Mouse (Mus musculus): ENCODE measurements around the gene Iqcb1. TPM values are rescaled to one million over a fixed set of nuclear protein-coding genes. Genes with fewer than 3 reads are reported as not detected.

Iqcb1 gene
- polyA plus RNA-seq, 1 experiment from 2014 or later: 17.4 TPM

- H3K9ac ChIP-seq: no peak overlapping the region
- H3K4me1 ChIP-seq: peaks cover 17% of the 10 kb centered on the region
- H3K4me3 ChIP-seq: no peak overlapping the region
- no peak overlapping the region for H3K27ac ChIP-seq
- no peak overlapping the region for H3K4me2 ChIP-seq
- ATAC-seq: no peak
- H3K9me3 ChIP-seq (replicated peaks): no peaks in the 10 kb centered on the region
- H3K27me3 ChIP-seq (replicated peaks): no peaks in the 10 kb centered on the region
- H3K36me3 ChIP-seq: peaks cover 28% of the 10 kb centered on the region
- WGBS (ENCODE audit: insufficient replicate concordance): 68% methylated on average over 5 of the region's 5 CpGs
These were observed 54.7 kb downstream of the Iqcb1 start for GRCm38 (mm10) chr16:36882737-36883343.

DNA sequence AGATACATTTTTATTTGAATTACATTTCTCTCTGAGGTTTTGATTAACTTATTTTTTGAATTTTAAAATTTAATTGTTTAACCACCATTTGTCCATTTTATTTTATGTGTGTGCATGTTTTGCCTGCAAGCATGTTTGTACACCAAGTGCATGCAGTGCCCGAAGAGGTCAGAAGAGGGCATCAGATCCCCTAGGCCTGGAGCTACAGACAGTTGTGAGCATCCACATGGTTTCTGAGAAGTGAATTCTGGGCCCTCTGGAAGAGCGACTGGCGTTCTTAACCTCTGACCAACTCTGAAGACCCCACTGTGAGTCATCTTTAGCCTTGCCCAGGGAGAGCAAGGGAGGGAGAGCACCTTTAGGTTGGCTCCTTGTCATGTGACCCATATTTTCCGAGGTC is 56.7 kb downstream of the Iqcb1 start:
- H3K27ac ChIP-seq: no peak overlapping the region; the same call in 1 of the 2 replicates
- WGBS (ENCODE audit: insufficient replicate concordance): 64% methylated on average over 4 of the region's 4 CpGs
- peaks cover 43% of the 10 kb centered on the region for H3K36me3 ChIP-seq
- H3K27me3 ChIP-seq (replicated peaks): no peaks in the 10 kb centered on the region
- ATAC-seq: peak; percentile 54; the same call in 1 of the 2 replicates
- no peaks in the 10 kb centered on the region for H3K9me3 ChIP-seq (replicated peaks)
- H3K9ac ChIP-seq: no peak overlapping the region
- H3K4me2 ChIP-seq: no peak overlapping the region
- H3K4me1 ChIP-seq: peaks cover 26% of the 10 kb centered on the region
- no peak overlapping the region for H3K4me3 ChIP-seq

DNA sequence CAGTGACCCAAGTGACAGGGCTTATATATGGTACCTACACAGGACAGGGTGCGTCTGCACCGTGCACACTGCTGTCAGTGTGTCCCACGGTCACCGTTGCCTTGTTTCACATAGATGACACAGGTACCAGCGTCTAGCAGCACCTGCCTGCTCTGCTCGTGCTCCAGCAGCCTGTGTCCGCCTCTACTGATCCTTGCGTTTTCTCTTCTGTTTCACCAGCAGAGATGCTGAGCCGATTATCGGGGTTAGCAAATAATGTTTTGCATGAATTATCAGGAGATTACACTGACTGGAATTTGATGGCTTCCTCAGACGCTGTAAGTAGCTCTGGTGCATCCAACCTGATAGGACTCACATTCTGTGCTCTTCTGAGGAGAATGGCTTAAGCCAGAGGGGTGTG is 57.7 kb downstream of the Iqcb1 start:
- H3K4me2 ChIP-seq: no peak overlapping the region
- no peak overlapping the region for H3K27ac ChIP-seq
- 92% methylated on average over 11 of the region's 11 CpGs for WGBS (ENCODE audit: insufficient replicate concordance)
- peaks cover 43% of the 10 kb centered on the region for H3K36me3 ChIP-seq
- no peak for ATAC-seq
- no peak overlapping the region for H3K4me3 ChIP-seq
- peaks cover 29% of the 10 kb centered on the region for H3K4me1 ChIP-seq
- no peak overlapping the region for H3K9ac ChIP-seq
- no peaks in the 10 kb centered on the region for H3K9me3 ChIP-seq (replicated peaks)
- H3K27me3 ChIP-seq (replicated peaks): no peaks in the 10 kb centered on the region

DNA sequence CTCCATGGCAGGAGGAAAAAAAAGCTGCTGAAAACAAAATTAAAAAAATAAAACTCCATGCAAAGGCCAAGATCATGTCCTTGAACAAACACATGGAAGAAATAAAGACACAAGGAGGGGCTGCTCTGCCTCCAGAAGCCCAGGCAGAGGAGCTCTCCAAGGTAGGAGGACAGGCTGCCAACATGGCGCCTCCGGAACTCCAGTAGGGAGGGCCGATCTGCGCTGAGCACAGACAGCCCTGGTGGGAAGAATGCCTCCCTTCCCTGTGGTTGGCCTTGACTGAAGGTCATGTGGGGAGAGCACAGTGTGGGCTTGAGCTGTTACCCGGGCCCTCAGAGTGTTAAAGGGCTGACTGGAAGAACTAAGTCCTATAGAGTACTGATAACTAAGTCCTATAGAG is 59.4 kb downstream of the Iqcb1 start:
- 85% methylated on average over 5 of the region's 5 CpGs for WGBS (ENCODE audit: insufficient replicate concordance)
- no peak overlapping the region for H3K4me3 ChIP-seq
- peak overlapping the region; percentile 77; the same call in 1 of the 2 replicates for H3K27ac ChIP-seq
- peaks cover 57% of the 10 kb centered on the region for H3K36me3 ChIP-seq
- no peaks in the 10 kb centered on the region for H3K27me3 ChIP-seq (replicated peaks)
- no peak overlapping the region for H3K9ac ChIP-seq
- peaks cover 43% of the 10 kb centered on the region for H3K4me1 ChIP-seq
- H3K9me3 ChIP-seq (replicated peaks): no peaks in the 10 kb centered on the region
- ATAC-seq: no peak
- no peak overlapping the region for H3K4me2 ChIP-seq

DNA sequence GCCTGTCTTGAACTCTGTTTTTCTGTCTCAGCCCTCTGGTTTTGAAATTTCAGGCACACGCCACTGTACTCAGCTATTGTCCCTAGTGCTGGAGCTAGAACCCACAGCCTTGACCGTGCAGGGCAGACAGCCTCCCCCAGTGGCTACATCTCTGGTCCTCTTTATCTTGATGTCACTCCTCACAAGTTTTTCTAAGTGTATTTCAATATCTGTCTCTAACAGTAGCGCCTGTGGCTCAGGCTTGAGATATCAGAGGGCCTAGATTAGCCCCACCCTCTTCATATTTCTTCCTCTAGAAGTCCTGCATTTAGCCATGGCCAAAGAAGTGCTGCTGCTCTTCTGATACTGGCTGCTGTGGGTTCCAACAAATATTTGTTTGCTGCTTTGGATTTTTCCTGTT is 62.4 kb downstream of the Iqcb1 start:
- H3K9ac ChIP-seq: peak overlapping the region; percentile 62
- H3K4me1 ChIP-seq: peaks cover 67% of the 10 kb centered on the region
- H3K4me2 ChIP-seq: peak overlapping the region; percentile 61
- no peaks in the 10 kb centered on the region for H3K9me3 ChIP-seq (replicated peaks)
- WGBS (ENCODE audit: insufficient replicate concordance): 23% methylated on average over 3 of the region's 3 CpGs
- peak overlapping the region; percentile 7; the same call in 1 of the 2 replicates for H3K4me3 ChIP-seq
- peak overlapping the region; percentile 88 for H3K27ac ChIP-seq
- peaks cover 70% of the 10 kb centered on the region for H3K36me3 ChIP-seq
- no peaks in the 10 kb centered on the region for H3K27me3 ChIP-seq (replicated peaks)
- peak; percentile 96 for ATAC-seq

- peak overlapping the region; percentile 88 for H3K27ac ChIP-seq
- peak overlapping the region; percentile 61 for H3K4me2 ChIP-seq
- 65% methylated on average over 4 of the region's 4 CpGs for WGBS (ENCODE audit: insufficient replicate concordance)
- H3K4me1 ChIP-seq: peaks cover 69% of the 10 kb centered on the region
- ATAC-seq: peak; percentile 31; the same call in 1 of the 2 replicates
- no peak overlapping the region for H3K4me3 ChIP-seq
- H3K9me3 ChIP-seq (replicated peaks): no peaks in the 10 kb centered on the region
- H3K36me3 ChIP-seq: peaks cover 72% of the 10 kb centered on the region
- H3K27me3 ChIP-seq (replicated peaks): no peaks in the 10 kb centered on the region
- H3K9ac ChIP-seq: peak overlapping the region; percentile 47
These were observed 63.2 kb downstream of the Iqcb1 start for GRCm38 (mm10) chr16:36891415-36891814.

- ATAC-seq: peak; percentile 64
- Histone ChIP-seq H3K4me2 (peak overlapping the region; percentile 31), H3K9me3 (replicated peaks) (no peaks in the 10 kb centered on the region), H3K27me3 (replicated peaks) (no peaks in the 10 kb centered on the region), H3K4me3 (no peak overlapping the region), H3K4me1 (peaks cover 74% of the 10 kb centered on the region), H3K36me3 (peaks cover 70% of the 10 kb centered on the region), H3K9ac (no peak overlapping the region; the same call in 1 of the 2 replicates), H3K27ac (peak overlapping the region; percentile 88)
- 63% methylated on average over 10 of the region's 10 CpGs for WGBS (ENCODE audit: insufficient replicate concordance)
These were observed 65.1 kb downstream of the Iqcb1 start for GRCm38 (mm10) chr16:36893317-36893716.

DNA sequence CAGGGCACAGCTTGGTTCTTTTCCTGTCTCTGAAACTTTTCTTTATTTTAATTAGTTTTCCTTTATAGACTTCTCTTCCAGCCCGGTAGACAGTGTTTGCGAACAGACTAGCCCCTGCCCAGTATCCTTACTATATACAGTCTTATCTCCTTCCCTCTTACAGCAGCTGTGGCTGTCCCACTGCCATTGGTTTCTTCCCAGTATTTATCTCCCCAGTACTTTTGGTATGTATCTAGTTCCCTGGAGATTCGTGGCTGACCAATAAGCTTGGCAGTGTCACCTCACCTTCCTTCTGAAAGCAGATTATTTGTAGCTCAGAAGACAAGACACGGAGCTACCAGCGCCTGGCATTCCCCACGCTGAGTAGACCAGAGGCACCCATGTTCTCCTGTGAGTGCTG is 68.5 kb downstream of the Iqcb1 start:
- Histone ChIP-seq H3K4me2 (no peak overlapping the region), H3K27me3 (replicated peaks) (no peaks in the 10 kb centered on the region), H3K4me1 (peaks cover 47% of the 10 kb centered on the region), H3K36me3 (peaks cover 76% of the 10 kb centered on the region), H3K27ac (0 out of 2 replicates have a peak overlapping the region, but pooled peaks have one; percentile 32), H3K4me3 (no peak overlapping the region), H3K9me3 (replicated peaks) (no peaks in the 10 kb centered on the region), H3K9ac (no peak overlapping the region)
- WGBS (ENCODE audit: insufficient replicate concordance): 71% methylated on average over 6 of the region's 6 CpGs
- peak; percentile 66 for ATAC-seq

DNA sequence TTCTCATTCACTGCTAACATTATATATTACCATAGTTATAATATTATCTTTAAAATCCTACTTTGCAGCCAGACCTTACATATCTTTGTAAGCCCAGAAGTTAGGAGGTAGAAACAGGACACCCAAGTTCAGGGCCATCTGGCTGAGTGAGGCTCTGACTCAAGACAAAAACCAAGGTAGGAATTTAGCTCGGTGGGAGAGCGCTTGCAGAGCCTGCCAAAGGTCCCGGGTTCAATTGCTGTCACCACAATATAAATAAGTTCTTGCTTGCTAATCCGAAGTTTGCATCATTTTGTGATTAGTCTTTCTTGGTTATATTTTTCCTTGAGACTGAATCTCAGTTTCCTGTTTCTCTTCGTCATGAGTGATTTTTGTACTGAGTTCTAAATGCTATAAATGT is 75.0 kb downstream of the Iqcb1 start:
- Histone ChIP-seq H3K4me2 (no peak overlapping the region), H3K27me3 (replicated peaks) (no peaks in the 10 kb centered on the region), H3K4me1 (0 out of 2 replicates have a peak, but pooled peaks cover 4% of the 10 kb centered on the region), H3K4me3 (no peak overlapping the region), H3K36me3 (peaks cover 60% of the 10 kb centered on the region), H3K9ac (no peak overlapping the region), H3K27ac (no peak overlapping the region), H3K9me3 (replicated peaks) (no peaks in the 10 kb centered on the region)
- ATAC-seq: no peak
- 80% methylated on average over 5 of the region's 5 CpGs for WGBS (ENCODE audit: insufficient replicate concordance)

DNA sequence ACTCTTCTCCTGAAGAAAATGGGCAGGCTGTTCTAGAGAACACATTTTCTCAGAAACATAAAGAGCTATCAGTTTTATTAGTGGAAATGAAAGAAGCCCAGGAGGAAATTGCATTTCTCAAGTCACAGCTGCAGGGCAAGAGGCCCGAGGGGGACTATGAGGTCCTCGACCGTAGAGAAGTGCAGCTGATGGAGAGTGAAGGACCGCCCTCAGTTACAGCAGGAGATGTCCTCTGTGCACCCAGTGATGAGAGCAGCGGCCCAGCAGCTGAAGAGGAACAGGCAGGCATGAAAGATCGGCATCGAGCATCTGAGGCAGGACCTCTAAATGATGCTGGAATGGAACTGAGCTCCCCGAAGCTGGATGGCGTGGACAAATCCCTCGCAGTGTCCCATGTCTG is 83.7 kb downstream of the Iqcb1 start:
- Histone ChIP-seq H3K4me2 (no peak overlapping the region), H3K9ac (no peak overlapping the region), H3K27me3 (replicated peaks) (no peaks in the 10 kb centered on the region), H3K4me3 (no peak overlapping the region), H3K27ac (no peak overlapping the region), H3K4me1 (no peaks in the 10 kb centered on the region), H3K9me3 (replicated peaks) (no peaks in the 10 kb centered on the region), H3K36me3 (peaks cover 81% of the 10 kb centered on the region)
- 86% methylated on average over 10 of the region's 10 CpGs for WGBS (ENCODE audit: insufficient replicate concordance)
- ATAC-seq: no peak

DNA sequence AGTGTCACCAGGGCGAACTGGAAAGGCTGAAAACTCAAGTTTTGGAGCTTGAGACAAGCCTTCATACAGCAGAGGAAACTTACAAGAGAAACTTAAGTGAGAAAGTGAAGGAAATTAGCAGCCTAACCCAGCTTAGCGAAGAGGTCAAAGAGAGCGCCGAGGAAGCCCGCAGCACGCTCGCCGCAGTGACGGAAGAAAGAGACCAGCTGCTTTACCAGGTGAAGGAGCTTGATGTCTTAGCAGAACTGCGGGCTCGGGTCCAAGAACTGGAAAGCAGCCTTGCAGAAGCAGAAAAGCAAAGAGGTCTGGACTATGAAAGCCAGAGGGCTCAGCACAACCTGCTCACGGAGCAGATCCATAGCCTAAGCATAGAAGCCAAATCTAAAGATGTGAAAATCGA is 84.1 kb downstream of the Iqcb1 start:
- ATAC-seq: no peak
- H3K27me3 ChIP-seq (replicated peaks): no peaks in the 10 kb centered on the region
- no peaks in the 10 kb centered on the region for H3K9me3 ChIP-seq (replicated peaks)
- H3K36me3 ChIP-seq: peaks cover 85% of the 10 kb centered on the region
- no peak overlapping the region for H3K4me2 ChIP-seq
- no peak overlapping the region for H3K9ac ChIP-seq
- H3K27ac ChIP-seq: no peak overlapping the region
- WGBS (ENCODE audit: insufficient replicate concordance): 85% methylated on average over 13 of the region's 13 CpGs
- no peaks in the 10 kb centered on the region for H3K4me1 ChIP-seq
- no peak overlapping the region for H3K4me3 ChIP-seq

GRCm38 (mm10) chr16:36914195-36914594 is 86.0 kb downstream of the Iqcb1 start:
- Histone ChIP-seq H3K4me3 (no peak overlapping the region), H3K9ac (no peak overlapping the region), H3K27me3 (replicated peaks) (no peaks in the 10 kb centered on the region), H3K36me3 (peaks cover 88% of the 10 kb centered on the region), H3K4me1 (no peaks in the 10 kb centered on the region), H3K9me3 (replicated peaks) (no peaks in the 10 kb centered on the region), H3K27ac (no peak overlapping the region), H3K4me2 (no peak overlapping the region)
- WGBS (ENCODE audit: insufficient replicate concordance): 79% methylated on average over 5 of the region's 5 CpGs
- no peak for ATAC-seq

- Histone ChIP-seq H3K9me3 (replicated peaks) (no peaks in the 10 kb centered on the region), H3K4me3 (no peak overlapping the region), H3K27ac (no peak overlapping the region), H3K36me3 (peaks cover 70% of the 10 kb centered on the region), H3K9ac (no peak overlapping the region), H3K4me1 (no peaks in the 10 kb centered on the region), H3K4me2 (no peak overlapping the region), H3K27me3 (replicated peaks) (no peaks in the 10 kb centered on the region)
- ATAC-seq: no peak
- 92% methylated on average over 10 of the region's 10 CpGs for WGBS (ENCODE audit: insufficient replicate concordance)
These were observed 90.3 kb downstream of the Iqcb1 start for GRCm38 (mm10) chr16:36918505-36918904.
